8 mouse cellular contexts compared by ENCODE assay signal in the genomic region with DNA sequence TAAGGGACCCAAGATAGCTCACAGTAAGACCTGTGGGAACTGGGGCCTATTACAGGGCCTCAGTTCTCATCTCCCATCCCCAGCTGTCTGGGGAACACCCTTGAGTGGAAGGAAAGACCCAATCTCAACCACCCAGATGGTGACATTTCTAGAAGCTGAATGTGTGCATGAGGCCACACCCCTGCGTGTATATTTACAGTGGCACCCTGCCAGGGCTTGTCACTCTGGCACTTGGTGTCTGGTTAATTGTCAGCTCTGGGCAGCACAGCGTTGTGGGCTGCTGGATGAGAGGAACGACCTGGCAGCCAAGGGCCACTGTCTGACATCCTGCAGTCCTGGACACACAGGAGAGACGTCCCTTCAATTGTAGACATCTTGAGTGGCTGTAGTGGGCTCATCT. TPM values are rescaled to one million over a fixed set of nuclear protein-coding genes. Genes with fewer than 3 reads are reported as not detected.
DNase-seq lines count a peak whose midpoint lies in the region; ATAC-seq and TF ChIP-seq lines count a peak whose summit lies in the region.

No protein-coding gene starts in this region.

- peaks cover 6% of the 10 kb centered on the region for H3K4me1 ChIP-seq in bone marrow, adult 2 months (ENCODE audit: control insufficient read depth, insufficient read depth, low read length)
- peaks cover 76% of the 10 kb centered on the region for H3K4me1 ChIP-seq in liver, embryonic 16.5 days (ENCODE audit: control insufficient read depth, low read depth, low read length)
- H3K4me1 ChIP-seq in stomach, embryonic 15.5 days = peaks cover 52% of the 10 kb centered on the region

- 39% methylated on average over 4 of the region's 4 CpGs for WGBS in bone marrow, adult 2 months
- 9% methylated on average over 4 of the region's 4 CpGs for WGBS in liver, embryonic 16.5 days (ENCODE audit: insufficient replicate concordance)
- 37% methylated on average over 4 of the region's 4 CpGs for WGBS in stomach, embryonic 15.5 days

- intact Hi-C loops in heart, postnatal 10 days (cut with DNase I) = no loop called here

- ATAC-seq in liver, embryonic 16.5 days (ENCODE audit: low read depth) = peak; percentile 87
- peak; percentile 74 for ATAC-seq in stomach, embryonic 15.5 days (ENCODE audit: insufficient read depth, low FRiP score, low read depth)

- H3K36me3 ChIP-seq in liver, embryonic 16.5 days (ENCODE audit: control insufficient read depth, insufficient read depth) = peaks cover 5% of the 10 kb centered on the region; the same call in 1 of the 2 replicates
- H3K36me3 ChIP-seq in stomach, embryonic 15.5 days = peaks cover 8% of the 10 kb centered on the region

- no peaks in the 10 kb centered on the region for H3K27me3 ChIP-seq in liver, embryonic 16.5 days (ENCODE audit: control insufficient read depth, insufficient read depth, low read depth, low read length)
- no peaks in the 10 kb centered on the region for H3K27me3 ChIP-seq in stomach, embryonic 15.5 days (replicated peaks)

- peak; percentile 92 for TF ChIP-seq POLR2A in bone marrow, adult 2 months (IDR thresholded peaks at IDR 0.05; ENCODE audit: borderline replicate concordance, control insufficient read depth, low read depth, low read length)

- peak overlapping the region; percentile 54 for H3K4me3 ChIP-seq in bone marrow, adult 2 months (replicated peaks; ENCODE audit: control insufficient read depth, low read depth, low read length)
- H3K4me3 ChIP-seq in liver, embryonic 16.5 days (ENCODE audit: low read depth, low read length) = peak overlapping the region; percentile 83
- H3K4me3 ChIP-seq in stomach, embryonic 15.5 days (replicated peaks) = no peak overlapping the region

- H3K27ac ChIP-seq in bone marrow, adult 2 months (ENCODE audit: control insufficient read depth, insufficient read depth, low read depth, low read length, poor library complexity) = peak overlapping the region; percentile 93
- H3K27ac ChIP-seq in liver, embryonic 16.5 days (ENCODE audit: low read length) = peak overlapping the region; percentile 99
- H3K27ac ChIP-seq in stomach, embryonic 15.5 days = peak overlapping the region; percentile 85

- peak overlapping the region; percentile 96 for H3K9ac ChIP-seq in liver, embryonic 16.5 days (ENCODE audit: low read depth, low read length)
- no peak overlapping the region for H3K9ac ChIP-seq in stomach, embryonic 15.5 days

- no peak for TF ChIP-seq CTCF in bone marrow, adult 2 months (IDR thresholded peaks at IDR 0.05; ENCODE audit: control insufficient read depth, insufficient read depth, low read length)

- peak; percentile 61 to 69 for DNase-seq in heart, adult 18-20 months
- no peak for DNase-seq in heart, adult 8-10 months (ENCODE audit: low spot score)
- peak; percentile 60 to 69 for DNase-seq in heart, postnatal 10 days
- DNase-seq in gastrocnemius, postnatal 25 days = no peak
- no peak for DNase-seq in thymus, postnatal 10 days (ENCODE audit: low spot score in 2 of 2)

- H3K9me3 ChIP-seq in liver, embryonic 16.5 days (replicated peaks; ENCODE audit: control insufficient read depth, low read length) = no peaks in the 10 kb centered on the region
- H3K9me3 ChIP-seq in stomach, embryonic 15.5 days = no peaks in the 10 kb centered on the region

- peak overlapping the region; percentile 71 for H3K4me2 ChIP-seq in liver, embryonic 16.5 days (ENCODE audit: low read depth, low read length)
- H3K4me2 ChIP-seq in stomach, embryonic 15.5 days = peak overlapping the region; percentile 82

RNA-seq across cellular contexts. Expression of gene Ube2v1, which starts 3.0 kb away (rescaled TPM):
- 100 to 1,000 TPM; 119 to 126 TPM for total RNA-seq in heart, adult 18-20 months (2021)
- 100 to 1,000 TPM; 120 to 152 (median 139) TPM for total RNA-seq in heart, adult 8-10 months (2022)
- 73.5 and 124 TPM in 2 replicates for polyA plus RNA-seq in bone marrow, adult 2 months (2011; ENCODE audit: insufficient read depth, insufficient read length, low replicate concordance, missing spikeins)
- total RNA-seq in heart, postnatal 10 days (2021) = 100 to 1,000 TPM; 120 to 121 TPM
- 168 and 175 TPM in 2 replicates for polyA plus RNA-seq in liver, embryonic 16.5 days (2015; fragmentation: Nextera tagmentation; extraction: Ambion mirVana)
- polyA plus RNA-seq in stomach, embryonic 15.5 days (2015; fragmentation: Nextera tagmentation; extraction: Ambion mirVana) = 250 and 281 TPM in 2 replicates
- total RNA-seq in gastrocnemius, postnatal 25 days (2021) = 100 to 1,000 TPM; 157 to 160 TPM

RNA-seq across cellular contexts. Expression of gene Gm20431, which starts 32.4 kb away (rescaled TPM):
- total RNA-seq in heart, adult 18-20 months (2021) = 10 to 100 TPM in 1 of 2 experiments, 1 to 10 TPM in 1; 9.3 to 17.0 TPM
- total RNA-seq in heart, adult 8-10 months (2022) = 10 to 100 TPM; 15.3 to 19.4 (median 18.2) TPM
- not detected in 2 replicates for polyA plus RNA-seq in bone marrow, adult 2 months (2011; ENCODE audit: insufficient read depth, insufficient read length, low replicate concordance, missing spikeins)
- 10 to 100 TPM; 21.6 to 23.2 TPM for total RNA-seq in heart, postnatal 10 days (2021)
- polyA plus RNA-seq in liver, embryonic 16.5 days (2015; fragmentation: Nextera tagmentation; extraction: Ambion mirVana) = not detected in 2 replicates
- polyA plus RNA-seq in stomach, embryonic 15.5 days (2015; fragmentation: Nextera tagmentation; extraction: Ambion mirVana) = 3.5 and 9.6 TPM in 2 replicates
- total RNA-seq in gastrocnemius, postnatal 25 days (2021) = 10 to 100 TPM in 1 of 2 experiments, 1 to 10 TPM in 1; 7.7 to 11.6 TPM

RNA-seq across cellular contexts. Expression of gene Cebpb, which starts 59.8 kb away (rescaled TPM):
- 100 to 1,000 TPM; 127 to 160 TPM for total RNA-seq in heart, adult 18-20 months (2021)
- total RNA-seq in heart, adult 8-10 months (2022) = 100 to 1,000 TPM in 1 of 4 experiments, 10 to 100 TPM in 3; 55.1 to 104 (median 84.0) TPM
- 13.0 and 19.5 TPM in 2 replicates for polyA plus RNA-seq in bone marrow, adult 2 months (2011; ENCODE audit: insufficient read depth, insufficient read length, low replicate concordance, missing spikeins)
- 100 to 1,000 TPM in 1 of 2 experiments, 10 to 100 TPM in 1; 31.0 to 100 TPM for total RNA-seq in heart, postnatal 10 days (2021)
- polyA plus RNA-seq in liver, embryonic 16.5 days (2015; fragmentation: Nextera tagmentation; extraction: Ambion mirVana) = 0.46 and 0.61 TPM in 2 replicates
- polyA plus RNA-seq in stomach, embryonic 15.5 days (2015; fragmentation: Nextera tagmentation; extraction: Ambion mirVana) = 18.4 and 25.4 TPM in 2 replicates
- 10 to 100 TPM; 93.5 to 95.6 TPM for total RNA-seq in gastrocnemius, postnatal 25 days (2021)

Comparison
In these comparisons a context has a peak if more than half of its experiments do, and no peak if none do; other contexts are left out.
1. DNase-seq: peak in heart, adult 18-20 months (2 of 2) and heart, postnatal 10 days (2 of 2); none in heart, adult 8-10 months (single experiment), gastrocnemius, postnatal 25 days (single experiment) and thymus, postnatal 10 days (0 of 2).
2. Peak in every context shown above with its lines, with median percentiles within 50 percentile points of each other: H3K27ac ChIP-seq.